Mouse (Mus musculus): ENCODE measurements around the gene Arid1b. TPM values are rescaled to one million over a fixed set of nuclear protein-coding genes. Genes with fewer than 3 reads are reported as not detected.

Gene Arid1b
- polyA plus RNA-seq, 1 experiment: 13.3 TPM

- no peak overlapping the region for H3K4me3 ChIP-seq (replicated peaks)
- peaks cover 9% of the 10 kb centered on the region for H3K27me3 ChIP-seq (replicated peaks)
- no peaks in the 10 kb centered on the region for H3K9me3 ChIP-seq
- peaks cover 19% of the 10 kb centered on the region for H3K36me3 ChIP-seq (replicated peaks; ENCODE audit: low read length)
- H3K4me1 ChIP-seq: peaks cover 36% of the 10 kb centered on the region
- TF ChIP-seq FLI1 (IDR thresholded peaks at IDR 0.05; ENCODE audit: low read length) (no peak), GATA1 (IDR thresholded peaks at IDR 0.05; ENCODE audit: borderline replicate concordance, low read length) (no peak)
Measured at GRCm38 (mm10) chr17:5112116-5112515, 118.0 kb downstream of the Arid1b start.

GRCm38 (mm10) chr17:5115952-5116351 lies 121.8 kb downstream of the Arid1b start:
- TF ChIP-seq GATA1 (IDR thresholded peaks at IDR 0.05; ENCODE audit: borderline replicate concordance, low read length) (no peak), FLI1 (IDR thresholded peaks at IDR 0.05; ENCODE audit: low read length) (no peak)
- Histone ChIP-seq H3K4me3 (replicated peaks) (no peak overlapping the region), H3K9me3 (no peaks in the 10 kb centered on the region), H3K27me3 (replicated peaks) (peaks cover 3% of the 10 kb centered on the region), H3K4me1 (peaks cover 26% of the 10 kb centered on the region), H3K36me3 (replicated peaks; ENCODE audit: low read length) (peaks cover 18% of the 10 kb centered on the region)

GRCm38 (mm10) chr17:5116990-5117389 lies 122.9 kb downstream of the Arid1b start:
- no peak for TF ChIP-seq GATA1 (IDR thresholded peaks at IDR 0.05; ENCODE audit: borderline replicate concordance, low read length)
- TF ChIP-seq FLI1 (IDR thresholded peaks at IDR 0.05; ENCODE audit: low read length): no peak
- H3K4me1 ChIP-seq: peaks cover 30% of the 10 kb centered on the region
- no peaks in the 10 kb centered on the region for H3K9me3 ChIP-seq
- no peak overlapping the region for H3K4me3 ChIP-seq (replicated peaks)
- no peaks in the 10 kb centered on the region for H3K27me3 ChIP-seq (replicated peaks)
- peaks cover 13% of the 10 kb centered on the region for H3K36me3 ChIP-seq (replicated peaks; ENCODE audit: low read length)

DNA sequence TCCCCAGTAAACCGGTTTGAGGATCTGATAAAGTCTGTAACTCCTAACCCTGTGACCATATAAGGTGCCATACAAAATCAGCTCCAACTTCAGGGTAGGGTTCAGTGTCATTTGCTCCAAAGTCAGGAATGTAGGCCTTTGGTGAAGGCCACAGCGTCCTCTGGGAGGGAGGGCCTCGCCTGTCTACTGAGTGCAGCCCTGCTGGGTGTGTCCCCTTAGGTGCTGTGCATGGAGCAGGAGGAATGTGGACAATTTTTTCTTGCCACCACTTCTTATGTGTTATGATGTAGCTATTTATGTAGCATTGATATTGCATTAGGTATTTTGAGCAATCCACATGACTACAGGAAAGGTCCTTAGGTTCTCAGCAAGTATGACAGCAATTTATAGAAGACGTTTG lies 124.0 kb downstream of the Arid1b start:
- TF ChIP-seq FLI1 (IDR thresholded peaks at IDR 0.05; ENCODE audit: low read length) (no peak), GATA1 (IDR thresholded peaks at IDR 0.05; ENCODE audit: borderline replicate concordance, low read length) (no peak)

GRCm38 (mm10) chr17:5124643-5125042 lies 130.5 kb downstream of the Arid1b start:
- Histone ChIP-seq H3K27me3 (replicated peaks) (no peaks in the 10 kb centered on the region), H3K4me3 (replicated peaks) (no peak overlapping the region), H3K4me1 (peaks cover 45% of the 10 kb centered on the region), H3K9me3 (no peaks in the 10 kb centered on the region), H3K36me3 (replicated peaks; ENCODE audit: low read length) (peaks cover 27% of the 10 kb centered on the region)
- TF ChIP-seq GATA1 (IDR thresholded peaks at IDR 0.05; ENCODE audit: borderline replicate concordance, low read length) (no peak), FLI1 (IDR thresholded peaks at IDR 0.05; ENCODE audit: low read length) (no peak)

More for the DNA sequence above, 124.0 kb downstream of the Arid1b start:
- H3K4me1 ChIP-seq: peaks cover 33% of the 10 kb centered on the region
- peaks cover 13% of the 10 kb centered on the region for H3K36me3 ChIP-seq (replicated peaks; ENCODE audit: low read length)
- no peaks in the 10 kb centered on the region for H3K27me3 ChIP-seq (replicated peaks)
- no peak overlapping the region for H3K4me3 ChIP-seq (replicated peaks)
- no peaks in the 10 kb centered on the region for H3K9me3 ChIP-seq

- H3K4me3 ChIP-seq (replicated peaks): no peak overlapping the region
- H3K9me3 ChIP-seq: no peaks in the 10 kb centered on the region
- TF ChIP-seq FLI1 (IDR thresholded peaks at IDR 0.05; ENCODE audit: low read length): no peak
- no peak for TF ChIP-seq GATA1 (IDR thresholded peaks at IDR 0.05; ENCODE audit: borderline replicate concordance, low read length)
- H3K27me3 ChIP-seq (replicated peaks): no peaks in the 10 kb centered on the region
- H3K36me3 ChIP-seq (replicated peaks; ENCODE audit: low read length): peaks cover 30% of the 10 kb centered on the region
- peaks cover 50% of the 10 kb centered on the region for H3K4me1 ChIP-seq
Measured at GRCm38 (mm10) chr17:5125084-5125855, 131.1 kb downstream of the Arid1b start.

GRCm38 (mm10) chr17:5125856-5126806 lies 132.0 kb downstream of the Arid1b start:
- Histone ChIP-seq H3K27me3 (replicated peaks) (no peaks in the 10 kb centered on the region), H3K36me3 (replicated peaks; ENCODE audit: low read length) (peaks cover 30% of the 10 kb centered on the region), H3K9me3 (no peaks in the 10 kb centered on the region), H3K4me1 (peaks cover 46% of the 10 kb centered on the region), H3K4me3 (replicated peaks) (no peak overlapping the region)
- TF ChIP-seq FLI1 (IDR thresholded peaks at IDR 0.05; ENCODE audit: low read length): no peak
- TF ChIP-seq GATA1 (IDR thresholded peaks at IDR 0.05; ENCODE audit: borderline replicate concordance, low read length): no peak

GRCm38 (mm10) chr17:5129606-5130005 lies 135.5 kb downstream of the Arid1b start:
- peaks cover 52% of the 10 kb centered on the region for H3K36me3 ChIP-seq (replicated peaks; ENCODE audit: low read length)
- H3K9me3 ChIP-seq: no peaks in the 10 kb centered on the region
- no peak overlapping the region for H3K4me3 ChIP-seq (replicated peaks)
- peaks cover 33% of the 10 kb centered on the region for H3K4me1 ChIP-seq
- TF ChIP-seq FLI1 (IDR thresholded peaks at IDR 0.05; ENCODE audit: low read length) (no peak), GATA1 (IDR thresholded peaks at IDR 0.05; ENCODE audit: borderline replicate concordance, low read length) (no peak)
- no peaks in the 10 kb centered on the region for H3K27me3 ChIP-seq (replicated peaks)

- H3K4me3 ChIP-seq (replicated peaks): no peak overlapping the region
- peaks cover 54% of the 10 kb centered on the region for H3K36me3 ChIP-seq (replicated peaks; ENCODE audit: low read length)
- TF ChIP-seq FLI1 (IDR thresholded peaks at IDR 0.05; ENCODE audit: low read length) (no peak), GATA1 (IDR thresholded peaks at IDR 0.05; ENCODE audit: borderline replicate concordance, low read length) (no peak)
- H3K27me3 ChIP-seq (replicated peaks): no peaks in the 10 kb centered on the region
- no peaks in the 10 kb centered on the region for H3K9me3 ChIP-seq
- H3K4me1 ChIP-seq: peaks cover 28% of the 10 kb centered on the region
Measured at GRCm38 (mm10) chr17:5130116-5130515, 136.0 kb downstream of the Arid1b start.

Measured in megakaryocyte, embryonic 14.5 days (primary cell).